Mouse (Mus musculus) E14TG2a.4 (cell line): ENCODE results near the gene Uggt2.

Experiments used
- CTCF ChIP-seq: conservative IDR thresholded peaks from 2 replicates; pipeline ENCODE4 v1.5.1; 2014; ENCODE audit warnings: low read length
- NANOG ChIP-seq: IDR thresholded peaks from 2 replicates; pipeline ENCODE4 v1.6.1; 2014; ENCODE audit warnings: borderline replicate concordance, low read length, mixed read lengths
- POU5F1 ChIP-seq: IDR thresholded peaks from 2 replicates; pipeline ENCODE4 v1.6.1; 2014; ENCODE audit warnings: low read length, borderline replicate concordance

DNA sequence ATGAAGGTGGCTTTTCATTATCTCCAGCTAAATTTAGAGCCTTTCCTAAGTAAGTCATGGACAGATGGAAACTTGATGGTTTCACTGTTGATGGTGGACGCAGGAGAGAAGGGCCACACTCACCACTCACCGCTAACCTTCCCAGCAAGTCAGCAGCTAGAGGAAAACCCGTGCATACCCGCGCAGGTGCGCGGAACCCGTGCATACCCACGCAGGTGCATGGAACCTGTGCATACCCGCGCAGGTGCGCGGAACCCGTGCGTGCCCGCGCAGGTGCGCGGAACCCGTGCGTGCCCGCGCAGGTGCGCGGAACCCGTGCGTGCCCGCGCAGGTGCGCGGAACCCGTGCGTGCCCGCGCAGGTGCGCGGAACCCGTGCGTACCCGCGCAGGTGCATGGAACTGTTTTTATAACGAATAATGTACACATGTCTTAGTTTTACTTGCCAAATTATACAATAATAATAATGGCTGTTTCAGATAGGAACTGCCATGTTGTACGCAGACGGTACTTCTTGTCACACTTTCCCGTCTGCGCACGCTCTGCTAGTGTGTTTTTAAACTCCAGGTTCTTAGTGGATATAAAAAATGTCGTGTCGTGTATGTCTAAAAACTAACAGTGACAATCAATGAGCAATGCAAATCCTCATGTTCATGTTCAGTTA, 92.7 kb downstream of the Uggt2 start:
- TF ChIP-seq CTCF (no peak), POU5F1 (no peak), NANOG (no peak)
